Mouse (Mus musculus) testis, adult 2 months (tissue): ENCODE results near the gene Dnal4. TPM values are rescaled to one million over a fixed set of nuclear protein-coding genes. Genes with fewer than 3 reads are reported as not detected.

Experiments used
- H3K27ac ChIP-seq: fragments of 200-500 bp; 2 replicates; pipeline ENCODE4 v1.5.1; 2012; ENCODE audit warnings: low read depth, low read length; ENCODE audit not compliant: control insufficient read depth, insufficient read depth
- H3K27me3 ChIP-seq: fragments of 200-500 bp; 2 replicates; pipeline ENCODE4 v1.6.1; 2012; ENCODE audit warnings: mild to moderate bottlenecking, low read length, moderate library complexity; ENCODE audit not compliant: control insufficient read depth, insufficient read depth
- H3K36me3 ChIP-seq: fragments of 200-500 bp; 2 replicates; pipeline ENCODE4 v1.6.1; 2012; ENCODE audit warnings: mild to moderate bottlenecking, low read length; ENCODE audit not compliant: control insufficient read depth, insufficient read depth
- H3K4me1 ChIP-seq: fragments of 200-500 bp; 2 replicates; pipeline ENCODE4 v1.6.1; 2012; ENCODE audit warnings: low read length; ENCODE audit not compliant: control insufficient read depth, insufficient read depth
- H3K4me3 ChIP-seq: fragments of 200-500 bp; 2 replicates; pipeline ENCODE4 v1.5.1; 2012; ENCODE audit warnings: low read depth, mild to moderate bottlenecking, low read length, moderate library complexity, mixed read lengths; ENCODE audit not compliant: control insufficient read depth
- CTCF ChIP-seq: fragments of 200-500 bp; IDR thresholded peaks from 2 replicates; pipeline ENCODE4 v1.5.1; 2012; ENCODE audit warnings: low read depth, mild to moderate bottlenecking, inconsistent platforms, low read length, moderate library complexity; ENCODE audit not compliant: control insufficient read depth, insufficient read depth, insufficient replicate concordance
- POLR2A ChIP-seq: fragments of 200-500 bp; IDR thresholded peaks from 2 replicates; pipeline ENCODE4 v1.6.1; 2012; ENCODE audit warnings: low read depth, mild to moderate bottlenecking, inconsistent platforms, low read length, moderate library complexity; ENCODE audit not compliant: control insufficient read depth
- polyA plus RNA-seq: library from polyadenylated mRNA; depleted of rRNA; stranded (reverse); fragments of >200 nt; gene quantifications from 2 replicates; pipeline ENCODE4 v1.2.3, GENCODE M21; 2012

Gene Dnal4
- polyA plus RNA-seq, 1 experiment, result 187 TPM

GRCm38 (mm10) chr15:79798591-79798990 lies 20.9 kb upstream of the Dnal4 start:
- H3K27me3 ChIP-seq, result no peaks in the 10 kb centered on the region
- H3K4me3 ChIP-seq, result no peak overlapping the region
- peaks cover 1% of the 10 kb centered on the region for H3K4me1 ChIP-seq
- no peak overlapping the region for H3K27ac ChIP-seq
- H3K36me3 ChIP-seq, result no peaks in the 10 kb centered on the region
- TF ChIP-seq POLR2A (no peak), CTCF (no peak)

- H3K4me1 ChIP-seq, result peaks cover 2% of the 10 kb centered on the region
- no peaks in the 10 kb centered on the region for H3K27me3 ChIP-seq
- H3K36me3 ChIP-seq, result no peaks in the 10 kb centered on the region
- H3K4me3 ChIP-seq, result no peak overlapping the region
- no peak for TF ChIP-seq POLR2A
- TF ChIP-seq CTCF, result no peak
- no peak overlapping the region for H3K27ac ChIP-seq
Observed at GRCm38 (mm10) chr15:79797680-79798079, 20.0 kb upstream of the Dnal4 start.

- Histone ChIP-seq H3K4me1 (peaks cover 5% of the 10 kb centered on the region), H3K36me3 (no peaks in the 10 kb centered on the region), H3K27me3 (no peaks in the 10 kb centered on the region), H3K27ac (no peak overlapping the region), H3K4me3 (no peak overlapping the region)
- TF ChIP-seq CTCF (no peak), POLR2A (no peak)
Observed at GRCm38 (mm10) chr15:79797096-79797495, 19.4 kb upstream of the Dnal4 start.

- no peaks in the 10 kb centered on the region for H3K36me3 ChIP-seq
- no peaks in the 10 kb centered on the region for H3K27me3 ChIP-seq
- H3K27ac ChIP-seq, result no peak overlapping the region
- peaks cover 5% of the 10 kb centered on the region for H3K4me1 ChIP-seq
- TF ChIP-seq CTCF (no peak), POLR2A (no peak)
- no peak overlapping the region for H3K4me3 ChIP-seq
Observed at GRCm38 (mm10) chr15:79796256-79796655, 18.6 kb upstream of the Dnal4 start.

- Histone ChIP-seq H3K27ac (no peak overlapping the region), H3K4me1 (peaks cover 8% of the 10 kb centered on the region), H3K4me3 (no peak overlapping the region), H3K27me3 (no peaks in the 10 kb centered on the region), H3K36me3 (no peaks in the 10 kb centered on the region)
- no peak for TF ChIP-seq POLR2A
- TF ChIP-seq CTCF, result no peak
Observed at GRCm38 (mm10) chr15:79794173-79794572, 16.5 kb upstream of the Dnal4 start.

GRCm38 (mm10) chr15:79793076-79793475 lies 15.4 kb upstream of the Dnal4 start:
- Histone ChIP-seq H3K27ac (no peak overlapping the region), H3K4me3 (no peak overlapping the region), H3K4me1 (peaks cover 8% of the 10 kb centered on the region), H3K27me3 (no peaks in the 10 kb centered on the region), H3K36me3 (no peaks in the 10 kb centered on the region)
- TF ChIP-seq CTCF, result no peak
- TF ChIP-seq POLR2A, result no peak

GRCm38 (mm10) chr15:79792455-79792854 lies 14.8 kb upstream of the Dnal4 start:
- TF ChIP-seq CTCF (no peak), POLR2A (no peak)
- Histone ChIP-seq H3K27ac (no peak overlapping the region), H3K4me1 (peaks cover 8% of the 10 kb centered on the region), H3K27me3 (no peaks in the 10 kb centered on the region), H3K4me3 (peak overlapping the region; percentile 3; the same call in 1 of the 2 replicates), H3K36me3 (no peaks in the 10 kb centered on the region)

GRCm38 (mm10) chr15:79791502-79791901 lies 13.9 kb upstream of the Dnal4 start:
- no peak for TF ChIP-seq CTCF
- no peak for TF ChIP-seq POLR2A
- Histone ChIP-seq H3K27me3 (no peaks in the 10 kb centered on the region), H3K4me1 (peaks cover 8% of the 10 kb centered on the region), H3K36me3 (no peaks in the 10 kb centered on the region), H3K4me3 (no peak overlapping the region), H3K27ac (no peak overlapping the region)
